Mouse (Mus musculus) layer of hippocampus, adult 2 months (tissue): Measurements from ENCODE around the gene Tmem229b. TPM values are rescaled to one million over a fixed set of nuclear protein-coding genes. Genes with fewer than 3 reads are reported as not detected.
A peak's percentile ranks its signal among the peaks of the same experiment; 100 is the strongest.

ENCODE experiments used
- DNase-seq, 2 experiments: peaks; one replicate each; pipeline ENCODE4 v3.0.0; 2022; ENCODE audit warnings: low spot score in 2 of 2
- H3K27ac ChIP-seq: fragments of 200-600 bp; 2 replicates; pipeline ENCODE4 v1.8.1; 2022
- H3K4me3 ChIP-seq: fragments of 200-600 bp; 2 replicates; pipeline ENCODE4 v1.8.1; 2022; ENCODE audit warnings: mild to moderate bottlenecking
- CTCF ChIP-seq: fragments of 200-600 bp; conservative IDR thresholded peaks from 2 replicates; pipeline ENCODE4 v1.8.1; 2022; ENCODE audit warnings: antibody characterized with exemption, mild to moderate bottlenecking, moderate library complexity
- long read RNA-seq, 2 experiments: library from polyadenylated mRNA; stranded (forward); transcript quantifications; one replicate each; pipeline ENCODE4 v2.0.0; 2021; ENCODE audit warnings: borderline mapping rate in 2 of 2
- total RNA-seq, 2 experiments: library from RNA; stranded (reverse); gene quantifications; 2 replicates each; pipeline ENCODE4 v1.2.3; 2021

The Tmem229b gene
- 10 to 100 TPM; 27.2 TPM for total RNA-seq
- long read RNA-seq, experiment 1, partial matches to known transcripts = 1 of 9 reads
- long read RNA-seq, experiment 1, other reads (novel, unspliced or antisense) = 8 of 9 reads
- long read RNA-seq, experiment 2, transcript Tmem229b-201 (3 exons, 3,860 nt) = major isoform, 6 of 18 reads
- long read RNA-seq, experiment 2, partial matches to known transcripts = 0 of 18 reads
- long read RNA-seq, experiment 2, other reads (novel, unspliced or antisense) = 12 of 18 reads

- Histone ChIP-seq H3K27ac (peak within 1 kb of the TSS; percentile 96), H3K4me3 (peak within 1 kb of the TSS; percentile 74)
- DNase-seq = peak; percentile 47 to 60
- TF ChIP-seq CTCF = no peak; the same call in 1 of the 2 replicates
Observed at GRCm38 (mm10) chr12:79007126-79007753, at the start of gene Tmem229b. Gene Tmem229b (minus strand): TSS chr12:79007627.

- Histone ChIP-seq H3K4me3 (no peak overlapping the region), H3K27ac (no peak overlapping the region)
- no peak for TF ChIP-seq CTCF
- DNase-seq = no peak
Observed at GRCm38 (mm10) chr12:79055276-79055675, 47.8 kb upstream of the Tmem229b start.

- TF ChIP-seq CTCF = no peak
- H3K4me3 ChIP-seq = no peak overlapping the region
- no peak overlapping the region for H3K27ac ChIP-seq
- DNase-seq = no peak
Observed at GRCm38 (mm10) chr12:79052073-79052472, 44.6 kb upstream of the Tmem229b start.

- H3K27ac ChIP-seq = no peak overlapping the region
- no peak overlapping the region for H3K4me3 ChIP-seq
- no peak for DNase-seq
- no peak for TF ChIP-seq CTCF
Observed at GRCm38 (mm10) chr12:79050545-79051212, 43.3 kb upstream of the Tmem229b start.

GRCm38 (mm10) chr12:79049807-79050206 is 42.4 kb upstream of the Tmem229b start:
- DNase-seq = no peak
- H3K4me3 ChIP-seq = no peak overlapping the region
- TF ChIP-seq CTCF = no peak
- no peak overlapping the region for H3K27ac ChIP-seq

- no peak overlapping the region for H3K27ac ChIP-seq
- no peak for TF ChIP-seq CTCF
- H3K4me3 ChIP-seq = no peak overlapping the region
- DNase-seq = no peak
Observed at GRCm38 (mm10) chr12:79048898-79049297, 41.5 kb upstream of the Tmem229b start.

GRCm38 (mm10) chr12:79047203-79047602 is 39.8 kb upstream of the Tmem229b start:
- no peak overlapping the region for H3K27ac ChIP-seq
- no peak for TF ChIP-seq CTCF
- no peak for DNase-seq
- no peak overlapping the region for H3K4me3 ChIP-seq

GRCm38 (mm10) chr12:79046171-79046570 is 38.7 kb upstream of the Tmem229b start:
- Histone ChIP-seq H3K27ac (no peak overlapping the region), H3K4me3 (no peak overlapping the region)
- TF ChIP-seq CTCF = no peak
- DNase-seq = no peak

- Histone ChIP-seq H3K27ac (no peak overlapping the region), H3K4me3 (no peak overlapping the region)
- TF ChIP-seq CTCF = no peak
- no peak for DNase-seq
Observed at GRCm38 (mm10) chr12:79044668-79045067, 37.2 kb upstream of the Tmem229b start.

GRCm38 (mm10) chr12:79041436-79041835 is 34.0 kb upstream of the Tmem229b start:
- no peak for TF ChIP-seq CTCF
- Histone ChIP-seq H3K4me3 (no peak overlapping the region), H3K27ac (no peak overlapping the region)
- DNase-seq = no peak

GRCm38 (mm10) chr12:79040201-79040827 is 32.9 kb upstream of the Tmem229b start:
- no peak for TF ChIP-seq CTCF
- H3K27ac ChIP-seq = no peak overlapping the region
- H3K4me3 ChIP-seq = no peak overlapping the region
- no peak for DNase-seq

GRCm38 (mm10) chr12:79039708-79040107 is 32.3 kb upstream of the Tmem229b start:
- no peak for TF ChIP-seq CTCF
- DNase-seq = no peak
- Histone ChIP-seq H3K27ac (no peak overlapping the region), H3K4me3 (no peak overlapping the region)

- H3K27ac ChIP-seq = peak overlapping the region; percentile 64; the same call in 1 of the 2 replicates
- H3K4me3 ChIP-seq = no peak overlapping the region
- no peak for TF ChIP-seq CTCF
- peak in 1 of 2 experiments; percentile 29 for DNase-seq
Observed at GRCm38 (mm10) chr12:79035349-79035748, 27.9 kb upstream of the Tmem229b start.
